Mouse (Mus musculus): ENCODE data around the gene Ttc5. TPM values are rescaled to one million over a fixed set of nuclear protein-coding genes. Genes with fewer than 3 reads are reported as not detected.
"Not testable (repeated sequence)": the region's sequence is repeated elsewhere in the genome, so short reads cannot be mapped to it uniquely, and the experiment has no call there.

Ttc5 gene
- polyA plus RNA-seq, 1 experiment from 2014 or later = 58.4 TPM

- no peaks in the 10 kb centered on the region for H3K27me3 ChIP-seq (ENCODE audit: insufficient read depth, low read length)
- H3K27ac ChIP-seq = no peak overlapping the region
- DNase-seq (ENCODE audit: low spot score) (no peak), ATAC-seq (replicated peaks; ENCODE audit: low FRiP score, low read depth) (no peak)
- H3K9ac ChIP-seq (ENCODE audit: low read depth, low read length) = no peak overlapping the region
- WGBS = 95% methylated on average over 2 of the region's 2 CpGs
- H3K36me3 ChIP-seq (ENCODE audit: insufficient read depth, low read length) = peaks cover 48% of the 10 kb centered on the region
- no peak overlapping the region for H3K4me3 ChIP-seq (replicated peaks; ENCODE audit: low read depth, low read length)
- no peak for TF ChIP-seq CTCF (IDR thresholded peaks at IDR 0.05; ENCODE audit: low read depth)
- no peak overlapping the region for H3K4me2 ChIP-seq (ENCODE audit: low read length)
- no peaks in the 10 kb centered on the region for H3K9me3 ChIP-seq (replicated peaks; ENCODE audit: low read length)
- H3K4me1 ChIP-seq (replicated peaks; ENCODE audit: insufficient read depth, low read length) = no peaks in the 10 kb centered on the region
These were observed 27.7 kb upstream of the Ttc5 start for GRCm38 (mm10) chr14:50813060-50813459.

GRCm38 (mm10) chr14:50807487-50808072 lies 22.3 kb upstream of the Ttc5 start, which contains the start of the genes Ccnb1ip1 and Parp2:
TSS of gene Ccnb1ip1 (minus strand) at chr14:50807732.
TSS of gene Parp2 (plus strand) at chr14:50807841.
- Histone ChIP-seq H3K4me3 (replicated peaks; ENCODE audit: low read depth, low read length) (peak within 1 kb of the TSS; percentile 62), H3K9ac (ENCODE audit: low read depth, low read length) (peak within 1 kb of the TSS; percentile 71; the same call in 1 of the 2 replicates), H3K36me3 (ENCODE audit: insufficient read depth, low read length) (0 out of 2 replicates have a peak, but pooled peaks cover 11% of the 10 kb centered on the region), H3K4me1 (replicated peaks; ENCODE audit: insufficient read depth, low read length) (0 out of 2 replicates have a peak, but pooled peaks cover 3% of the 10 kb centered on the region), H3K27me3 (ENCODE audit: insufficient read depth, low read length) (no peaks in the 10 kb centered on the region), H3K9me3 (replicated peaks; ENCODE audit: low read length) (no peaks in the 10 kb centered on the region), H3K27ac (peak within 1 kb of the TSS; percentile 89), H3K4me2 (ENCODE audit: low read length) (peak within 1 kb of the TSS; percentile 61)
- TF ChIP-seq CTCF (IDR thresholded peaks at IDR 0.05; ENCODE audit: low read depth) = 0 out of 2 replicates have a peak, but pooled peaks have one; percentile 10
- 0% methylated on average over 42 of the region's 42 CpGs for WGBS
- ATAC-seq (replicated peaks; ENCODE audit: low FRiP score, low read depth) (peak; percentile 100), DNase-seq (ENCODE audit: low spot score) (peak; percentile 97)

- H3K9ac ChIP-seq (ENCODE audit: low read depth, low read length); H3K4me1 ChIP-seq (replicated peaks; ENCODE audit: insufficient read depth, low read length); H3K27me3 ChIP-seq (ENCODE audit: insufficient read depth, low read length); DNase-seq (ENCODE audit: low spot score); H3K36me3 ChIP-seq (ENCODE audit: insufficient read depth, low read length); ATAC-seq (replicated peaks; ENCODE audit: low FRiP score, low read depth); H3K9me3 ChIP-seq (replicated peaks; ENCODE audit: low read length); H3K27ac ChIP-seq: not testable (repeated sequence)
- Histone ChIP-seq H3K4me3 (replicated peaks; ENCODE audit: low read depth, low read length) (0 out of 2 replicates have a peak overlapping the region, but pooled peaks have one; percentile 62), H3K4me2 (ENCODE audit: low read length) (peak overlapping the region; percentile 60; the same call in 1 of the 2 replicates)
- WGBS = 81% methylated on average over 5 of the region's 5 CpGs
These were observed 21.1 kb upstream of the Ttc5 start for GRCm38 (mm10) chr14:50806469-50806868.

- 70% methylated on average over 13 of the region's 13 CpGs for WGBS
- no peak for ATAC-seq (replicated peaks; ENCODE audit: low FRiP score, low read depth)
These were observed 19.4 kb upstream of the Ttc5 start for GRCm38 (mm10) chr14:50804683-50805082.

GRCm38 (mm10) chr14:50802843-50803562 lies 17.7 kb upstream of the Ttc5 start:
- DNase-seq (ENCODE audit: low spot score) = peak; percentile 20
- no peaks in the 10 kb centered on the region for H3K9me3 ChIP-seq (replicated peaks; ENCODE audit: low read length)
- no peak overlapping the region for H3K9ac ChIP-seq (ENCODE audit: low read depth, low read length)
- no peak overlapping the region for H3K4me2 ChIP-seq (ENCODE audit: low read length)
- H3K36me3 ChIP-seq (ENCODE audit: insufficient read depth, low read length) = no peaks in the 10 kb centered on the region
- ATAC-seq (replicated peaks; ENCODE audit: low FRiP score, low read depth) = no peak
- WGBS = 68% methylated on average over 4 of the region's 4 CpGs
- H3K27me3 ChIP-seq (ENCODE audit: insufficient read depth, low read length) = no peaks in the 10 kb centered on the region
- H3K4me3 ChIP-seq (replicated peaks; ENCODE audit: low read depth, low read length) = no peak overlapping the region
- H3K27ac ChIP-seq = no peak overlapping the region
- TF ChIP-seq CTCF (IDR thresholded peaks at IDR 0.05; ENCODE audit: low read depth) = peak; percentile 72
- H3K4me1 ChIP-seq (replicated peaks; ENCODE audit: insufficient read depth, low read length) = 0 out of 2 replicates have a peak, but pooled peaks cover 3% of the 10 kb centered on the region

More at GRCm38 (mm10) chr14:50804683-50805082, 19.4 kb upstream of the Ttc5 start:
- 0 out of 2 replicates have a peak, but pooled peaks cover 3% of the 10 kb centered on the region for H3K4me1 ChIP-seq (replicated peaks; ENCODE audit: insufficient read depth, low read length)
- H3K4me3 ChIP-seq (replicated peaks; ENCODE audit: low read depth, low read length) = no peak overlapping the region
- no peak overlapping the region for H3K27ac ChIP-seq
- no peak overlapping the region for H3K4me2 ChIP-seq (ENCODE audit: low read length)
- no peaks in the 10 kb centered on the region for H3K27me3 ChIP-seq (ENCODE audit: insufficient read depth, low read length)
- H3K9me3 ChIP-seq (replicated peaks; ENCODE audit: low read length) = no peaks in the 10 kb centered on the region
- no peak overlapping the region for H3K9ac ChIP-seq (ENCODE audit: low read depth, low read length)
- H3K36me3 ChIP-seq (ENCODE audit: insufficient read depth, low read length) = no peaks in the 10 kb centered on the region
- TF ChIP-seq CTCF (IDR thresholded peaks at IDR 0.05; ENCODE audit: low read depth) = no peak
- no peak for DNase-seq (ENCODE audit: low spot score)

- Histone ChIP-seq H3K4me3 (replicated peaks; ENCODE audit: low read depth, low read length) (no peak overlapping the region), H3K9ac (ENCODE audit: low read depth, low read length) (no peak overlapping the region), H3K4me1 (replicated peaks; ENCODE audit: insufficient read depth, low read length) (0 out of 2 replicates have a peak, but pooled peaks cover 3% of the 10 kb centered on the region), H3K4me2 (ENCODE audit: low read length) (no peak overlapping the region), H3K9me3 (replicated peaks; ENCODE audit: low read length) (no peaks in the 10 kb centered on the region), H3K27ac (no peak overlapping the region), H3K27me3 (ENCODE audit: insufficient read depth, low read length) (no peaks in the 10 kb centered on the region), H3K36me3 (ENCODE audit: insufficient read depth, low read length) (no peaks in the 10 kb centered on the region)
- DNase-seq (ENCODE audit: low spot score) (no peak), ATAC-seq (replicated peaks; ENCODE audit: low FRiP score, low read depth) (no peak)
- WGBS = 89% methylated on average over 6 of the region's 6 CpGs
- TF ChIP-seq CTCF (IDR thresholded peaks at IDR 0.05; ENCODE audit: low read depth) = no peak
These were observed 17.1 kb upstream of the Ttc5 start for GRCm38 (mm10) chr14:50802441-50802840.
